Mouse (Mus musculus) 3134 (cell line): ENCODE results near the gene Igf1r.
A peak's percentile ranks its signal among the peaks of the same experiment; 100 is the strongest.

Experiments
- DNase-seq: peaks from one replicate; pipeline ENCODE4 v3.0.0-alpha.2; 2011; ENCODE audit warnings: low spot score; ENCODE audit not compliant: insufficient read length; ENCODE audit errors: extremely low read depth

Gene Igf1r

DNA sequence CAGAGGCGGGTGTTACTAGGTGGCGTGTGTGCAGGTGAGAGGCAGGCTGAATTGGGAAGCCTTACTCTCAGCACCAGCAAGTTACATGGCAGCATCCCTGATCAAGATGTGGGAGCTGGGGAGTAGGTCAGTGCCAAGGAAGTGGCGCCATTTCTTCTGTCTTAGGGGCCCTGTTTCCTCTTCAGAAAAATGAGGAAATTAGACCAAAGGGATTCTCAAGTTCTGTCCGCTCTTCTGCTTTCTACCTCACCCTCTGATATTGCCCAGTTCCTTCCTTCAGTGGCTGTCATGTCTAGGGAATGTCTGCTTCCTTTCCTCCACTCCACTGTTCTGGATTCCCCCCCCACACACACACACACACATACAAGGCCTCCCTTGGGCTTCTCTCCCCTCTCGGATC is 48.6 kb downstream of the Igf1r start:
- DNase-seq: no peak

DNA sequence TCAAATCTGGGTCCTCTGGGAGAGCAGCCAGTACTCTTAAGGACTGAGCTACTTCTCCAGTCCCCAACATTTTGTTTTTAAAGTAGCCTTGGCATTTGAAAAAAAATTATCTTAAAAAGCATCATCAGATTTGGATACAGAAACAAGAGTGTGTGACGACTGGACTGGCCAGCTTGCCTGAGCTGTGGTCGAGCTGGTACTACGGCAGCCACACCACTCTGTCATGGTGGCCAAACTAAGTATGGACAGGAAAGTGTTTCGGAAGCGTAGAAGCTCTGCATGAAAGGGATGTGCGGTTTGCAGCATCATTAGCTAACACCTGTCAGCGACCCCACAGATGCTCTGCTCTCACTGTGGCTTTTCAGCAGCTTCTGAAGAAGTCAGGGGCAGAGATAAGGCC is 53.4 kb downstream of the Igf1r start:
- peak; percentile 14 for DNase-seq

GRCm38 (mm10) chr7:68006496-68006895 is 53.9 kb downstream of the Igf1r start:
- DNase-seq: peak; percentile 45

- DNase-seq: no peak
Observed at GRCm38 (mm10) chr7:68009635-68010034, 57.0 kb downstream of the Igf1r start.

GRCm38 (mm10) chr7:68010168-68010567 is 57.5 kb downstream of the Igf1r start:
- DNase-seq: no peak

DNA sequence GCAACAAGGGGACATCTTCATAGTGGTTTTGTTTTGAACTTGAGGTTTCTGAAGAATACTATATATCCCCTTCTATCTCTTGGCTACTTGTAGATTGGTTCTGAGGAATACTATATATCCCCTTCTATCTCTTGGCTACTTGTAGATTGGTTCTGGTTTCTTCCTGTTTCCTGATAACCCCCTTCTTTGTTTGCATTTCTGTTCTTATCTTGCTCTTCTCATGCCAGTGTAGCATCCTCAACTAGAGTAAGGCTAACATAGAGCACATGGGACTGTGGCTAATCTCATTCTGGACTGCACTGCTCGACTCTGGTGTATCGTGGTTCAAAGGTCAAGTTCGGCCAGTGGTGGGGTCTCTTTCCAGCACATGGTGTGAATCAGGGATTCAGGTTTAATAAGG is 58.2 kb downstream of the Igf1r start:
- no peak for DNase-seq

- no peak for DNase-seq
Observed at GRCm38 (mm10) chr7:68011385-68012122, 58.9 kb downstream of the Igf1r start.

- DNase-seq: no peak
Observed at GRCm38 (mm10) chr7:68012123-68012474, 59.5 kb downstream of the Igf1r start.

DNA sequence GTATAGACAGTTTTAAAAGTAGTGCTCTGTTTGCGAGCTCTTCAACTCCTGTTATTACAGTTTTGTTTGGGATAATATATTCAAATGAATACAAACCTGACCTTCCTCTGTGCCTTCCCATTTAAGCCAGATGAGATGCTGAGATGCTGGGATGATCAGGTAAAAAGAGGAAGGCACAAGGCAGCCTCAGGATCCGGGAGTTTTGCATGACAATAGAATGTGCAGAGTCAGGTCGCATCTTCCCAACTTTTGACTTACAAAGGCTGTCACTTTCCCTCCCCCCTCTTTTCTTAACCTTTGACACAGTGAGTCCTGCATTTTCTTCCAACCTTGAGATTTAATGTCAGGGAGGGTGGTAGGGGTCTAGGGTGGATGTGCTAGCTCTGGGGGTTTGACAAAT is 61.9 kb downstream of the Igf1r start:
- no peak for DNase-seq

GRCm38 (mm10) chr7:68015404-68015803 is 62.8 kb downstream of the Igf1r start:
- DNase-seq: no peak

- DNase-seq: no peak
Observed at GRCm38 (mm10) chr7:68018038-68018437, 65.4 kb downstream of the Igf1r start.

- peak; percentile 38 for DNase-seq
Observed at GRCm38 (mm10) chr7:68020556-68020955, 67.9 kb downstream of the Igf1r start.

DNA sequence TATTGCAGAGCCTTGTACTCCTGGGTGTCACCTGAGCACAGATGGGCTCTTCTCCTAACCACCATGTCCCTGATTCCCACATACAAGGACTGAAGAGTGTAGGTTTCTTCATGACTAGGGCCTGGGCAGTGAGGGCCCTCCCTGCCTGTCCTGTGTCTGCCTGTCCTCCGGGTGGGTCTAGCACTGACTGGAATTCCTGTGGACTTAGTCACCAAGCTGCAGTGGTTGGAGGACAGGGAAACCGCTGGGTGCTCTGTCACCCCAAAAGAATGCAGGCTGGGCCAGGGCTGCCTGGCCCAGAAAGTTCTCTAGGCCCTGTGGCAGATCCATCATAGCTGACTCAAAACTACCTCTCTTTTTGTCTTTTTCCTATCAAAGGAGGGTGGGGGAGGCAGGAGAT is 69.1 kb downstream of the Igf1r start:
- peak; percentile 84 for DNase-seq

DNA sequence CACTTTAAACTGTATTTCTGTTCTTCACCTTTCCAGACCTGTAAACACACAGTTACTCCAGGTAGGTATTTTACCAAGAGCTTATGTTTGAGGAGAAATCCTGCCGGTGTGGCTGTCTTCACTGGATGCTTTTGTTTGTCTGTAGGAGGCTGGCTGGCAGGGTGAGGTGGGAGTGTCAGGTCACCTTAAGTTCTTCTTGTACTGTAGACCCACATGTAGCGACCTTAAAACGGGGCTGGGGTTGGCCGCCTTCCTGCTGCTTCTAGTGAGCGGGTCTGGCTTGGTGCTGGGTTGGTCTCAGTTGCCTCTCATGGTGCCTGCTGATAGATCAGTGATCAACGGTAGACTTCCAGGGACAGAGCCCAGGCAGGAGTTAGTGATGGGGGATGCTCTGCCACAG is 69.6 kb downstream of the Igf1r start:
- no peak for DNase-seq

DNA sequence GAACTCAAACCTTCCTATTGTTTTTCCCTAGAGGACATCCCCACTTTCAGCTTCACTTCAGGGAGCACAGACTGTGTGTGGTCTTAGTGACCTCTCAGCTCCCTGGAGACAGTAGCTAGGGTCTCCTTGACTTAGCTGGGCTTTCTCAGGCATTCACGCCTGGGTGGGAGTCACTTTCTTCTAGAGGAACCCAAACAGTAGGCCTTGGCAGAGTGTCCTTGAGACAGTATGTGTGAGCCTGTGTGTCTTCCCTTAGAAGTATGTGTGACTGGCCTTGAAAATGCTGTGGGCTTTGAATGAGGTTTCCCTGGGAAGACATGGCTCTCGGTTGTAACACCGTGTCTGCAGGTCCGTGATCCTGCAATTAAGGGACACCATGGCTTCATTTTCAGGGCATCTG is 71.3 kb downstream of the Igf1r start:
- no peak for DNase-seq

- DNase-seq: no peak
Observed at GRCm38 (mm10) chr7:68024625-68025024, 72.0 kb downstream of the Igf1r start.

DNA sequence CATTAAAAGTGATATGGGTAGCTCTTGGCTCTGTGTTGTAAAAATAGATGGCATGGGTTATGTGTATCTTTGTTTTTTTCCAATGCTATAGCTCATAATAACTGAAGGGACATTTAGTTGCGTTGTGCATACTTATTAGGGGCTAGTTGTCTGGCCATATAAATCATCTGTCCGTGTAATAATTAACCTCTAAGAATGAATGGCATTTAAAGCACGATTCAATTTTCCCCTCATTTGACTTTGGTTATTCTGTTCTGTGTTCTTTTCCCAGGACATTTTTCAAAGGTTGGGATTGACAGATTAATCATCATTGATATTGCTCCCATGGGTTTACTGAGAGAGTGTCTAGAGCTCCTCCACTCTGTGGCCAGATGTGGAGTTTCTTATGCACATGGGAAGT is 72.8 kb downstream of the Igf1r start:
- DNase-seq: no peak

GRCm38 (mm10) chr7:68026076-68026475 is 73.4 kb downstream of the Igf1r start:
- DNase-seq: no peak

- no peak for DNase-seq
Observed at GRCm38 (mm10) chr7:68028167-68028566, 75.5 kb downstream of the Igf1r start.

GRCm38 (mm10) chr7:68030846-68031245 is 78.2 kb downstream of the Igf1r start:
- DNase-seq: no peak

DNA sequence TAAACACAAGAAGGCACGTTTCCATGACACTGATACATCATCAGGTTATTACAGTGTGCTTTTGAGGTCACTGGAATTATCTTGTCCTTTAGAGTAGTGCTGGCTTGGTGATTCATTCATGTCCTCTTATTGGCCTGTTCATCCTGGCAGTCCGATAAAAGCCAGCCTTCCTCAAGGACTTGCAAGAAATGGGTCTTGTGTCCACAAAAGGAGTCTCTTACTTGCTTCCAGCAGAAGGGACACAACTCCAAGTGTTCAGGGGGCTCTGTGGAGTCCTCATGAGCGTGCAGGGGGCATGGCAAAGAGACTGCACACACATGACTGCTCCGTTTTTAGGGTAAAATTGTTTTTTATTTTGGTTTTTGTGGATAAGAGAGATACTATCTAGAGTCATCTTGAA is 83.9 kb downstream of the Igf1r start:
- no peak for DNase-seq

GRCm38 (mm10) chr7:68038846-68039245 is 86.2 kb downstream of the Igf1r start:
- no peak for DNase-seq

DNA sequence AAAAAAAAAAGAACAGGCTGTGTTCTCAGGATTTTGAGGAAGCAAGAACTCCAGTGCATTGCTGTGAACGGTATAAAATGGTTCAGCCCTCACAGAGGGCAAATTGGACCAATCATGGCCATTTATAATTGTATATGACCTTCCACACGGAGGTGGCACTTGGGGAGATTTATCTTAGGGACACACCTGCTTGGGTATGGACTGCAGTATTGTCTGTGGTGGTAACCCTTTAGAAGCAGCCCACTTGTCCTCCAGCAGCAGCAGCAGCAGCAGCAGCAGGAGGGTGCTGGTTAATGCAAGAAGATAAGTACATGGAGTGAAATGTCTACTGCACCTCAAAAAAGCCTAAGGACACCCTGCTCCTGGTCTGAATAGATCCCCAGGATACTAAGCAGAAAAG is 86.9 kb downstream of the Igf1r start:
- DNase-seq: no peak
